Mouse (Mus musculus) bone marrow, adult 2 months (tissue): ENCODE data around the gene Sox5. TPM values are rescaled to one million over a fixed set of nuclear protein-coding genes. Genes with fewer than 3 reads are reported as not detected.

Experiments used
- H3K27ac ChIP-seq: fragments of 200-500 bp; 2 replicates; pipeline ENCODE4 v1.5.1; 2012; ENCODE audit warnings: low read depth, mild to moderate bottlenecking, control low read depth, inconsistent platforms, low read length; ENCODE audit not compliant: control insufficient read depth, poor library complexity, insufficient read depth
- H3K4me1 ChIP-seq: fragments of 200-500 bp; 2 replicates; pipeline ENCODE4 v1.6.1; 2011; ENCODE audit warnings: low read length; ENCODE audit not compliant: control insufficient read depth, insufficient read depth
- H3K4me3 ChIP-seq: fragments of 200-500 bp; replicated peaks from 2 replicates; pipeline ENCODE3; 2011; ENCODE audit warnings: mild to moderate bottlenecking, low read depth, low read length, control low read depth; ENCODE audit not compliant: control insufficient read depth
- CTCF ChIP-seq: fragments of 200-500 bp; IDR thresholded peaks from 2 replicates; pipeline ENCODE4 v1.5.1; 2011; ENCODE audit warnings: low read length, control low read depth; ENCODE audit not compliant: control insufficient read depth, insufficient read depth
- POLR2A ChIP-seq: fragments of 200-500 bp; IDR thresholded peaks from 2 replicates; pipeline ENCODE4 v1.6.1; 2011; ENCODE audit warnings: low read depth, mild to moderate bottlenecking, control low read depth, low read length, borderline replicate concordance; ENCODE audit not compliant: control insufficient read depth
- WGBS: fragments of 180-500 bp; shearing (Covaris S2); methylation state at CpG from one replicate; pipeline ENCODE4 v1.1.7; 2018; 5-methylcytosine and 5-hydroxymethylcytosine counted together
- polyA plus RNA-seq: library from polyadenylated mRNA; stranded (reverse); fragments of >200 nt; gene quantifications from 2 replicates; pipeline ENCODE4 v1.2.4, GENCODE M21; 2011; ENCODE audit warnings: low replicate concordance; ENCODE audit not compliant: missing spikeins, insufficient read depth, insufficient read length

Gene Sox5
- polyA plus RNA-seq, 1 experiment = not detected

DNA sequence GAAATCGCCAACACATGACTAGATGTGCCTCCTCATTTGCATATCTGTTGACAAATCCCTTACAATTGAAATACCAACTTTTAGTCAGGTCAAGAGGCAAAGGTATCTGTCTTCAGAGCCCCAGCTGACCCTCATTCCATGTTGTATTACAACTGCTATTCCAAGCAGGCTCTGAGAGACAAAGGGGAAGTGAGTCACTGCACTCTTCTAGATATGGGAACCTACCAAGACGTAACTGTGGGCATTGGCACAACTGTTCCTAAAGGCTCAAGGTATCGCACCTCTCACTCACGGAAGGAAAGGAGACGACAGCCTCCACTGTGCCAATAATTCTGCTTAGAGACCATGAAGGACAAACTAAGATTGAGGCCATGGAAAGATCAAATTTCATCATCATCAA is 318.5 kb downstream of the Sox5 start:
- H3K4me1 ChIP-seq = peaks cover 1% of the 10 kb centered on the region; the same call in 1 of the 2 replicates
- TF ChIP-seq CTCF (no peak), POLR2A (no peak)
- WGBS = 54% methylated on average over 5 of the region's 5 CpGs
- H3K4me3 ChIP-seq = no peak overlapping the region
- H3K27ac ChIP-seq = no peak overlapping the region

- TF ChIP-seq POLR2A (no peak), CTCF (no peak)
- 92% methylated on average over 8 of the region's 8 CpGs for WGBS
- H3K4me3 ChIP-seq = no peak overlapping the region
- H3K4me1 ChIP-seq = peaks cover 1% of the 10 kb centered on the region; the same call in 1 of the 2 replicates
- no peak overlapping the region for H3K27ac ChIP-seq
These were observed 322.3 kb downstream of the Sox5 start for GRCm38 (mm10) chr6:144459486-144459885.

DNA sequence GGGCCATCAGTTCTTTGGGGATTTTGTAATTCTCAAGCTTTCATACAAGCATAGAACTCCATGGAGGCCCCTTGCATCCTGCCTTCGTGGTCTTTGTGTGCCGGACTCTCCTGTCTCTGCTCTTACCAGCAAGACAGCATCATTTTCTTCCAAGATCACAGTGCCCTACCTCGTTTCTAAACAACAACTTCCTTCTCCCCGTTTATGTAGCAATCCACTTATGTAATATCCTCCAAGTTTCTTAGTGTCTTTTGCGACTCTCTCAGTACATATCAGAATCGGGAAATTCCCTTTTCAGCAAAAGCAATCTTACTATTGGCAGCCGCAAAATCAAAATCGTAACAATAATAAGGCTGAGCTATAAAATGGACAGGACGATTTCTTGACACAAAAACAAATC is 324.3 kb downstream of the Sox5 start:
- Histone ChIP-seq H3K4me3 (no peak overlapping the region), H3K27ac (no peak overlapping the region), H3K4me1 (peaks cover 1% of the 10 kb centered on the region; the same call in 1 of the 2 replicates)
- WGBS = 42% methylated on average over 9 of the region's 9 CpGs
- TF ChIP-seq POLR2A (no peak), CTCF (no peak)

GRCm38 (mm10) chr6:144454291-144455276 is 327.2 kb downstream of the Sox5 start:
- Histone ChIP-seq H3K4me1 (no peaks in the 10 kb centered on the region; the same call in 1 of the 2 replicates), H3K27ac (no peak overlapping the region), H3K4me3 (no peak overlapping the region)
- 51% methylated on average over 11 of the region's 11 CpGs for WGBS
- TF ChIP-seq CTCF (no peak), POLR2A (no peak)

DNA sequence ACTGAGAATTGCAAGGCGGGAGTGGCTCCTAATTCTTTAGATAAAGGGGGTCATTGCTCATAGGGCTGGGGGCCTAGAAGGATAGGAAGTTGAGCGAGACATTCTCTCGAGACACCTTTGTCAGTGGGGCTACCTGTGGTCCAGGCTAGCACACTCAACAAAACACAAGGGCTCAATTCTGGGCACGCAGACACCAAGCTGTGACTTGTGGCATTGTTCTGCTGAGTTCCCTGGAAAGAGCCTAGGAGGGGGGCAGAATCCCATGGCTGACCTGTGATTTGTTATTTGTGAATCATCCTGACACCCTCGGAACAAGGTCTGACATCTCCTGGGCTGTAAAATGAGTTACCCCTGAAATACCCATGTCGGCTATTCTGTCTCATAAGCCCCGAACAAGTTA is 328.2 kb downstream of the Sox5 start:
- Histone ChIP-seq H3K27ac (no peak overlapping the region), H3K4me3 (no peak overlapping the region), H3K4me1 (no peaks in the 10 kb centered on the region; the same call in 1 of the 2 replicates)
- TF ChIP-seq POLR2A = no peak
- TF ChIP-seq CTCF = no peak
- WGBS = 91% methylated on average over 7 of the region's 7 CpGs

GRCm38 (mm10) chr6:144453147-144453546 is 328.6 kb downstream of the Sox5 start:
- H3K4me3 ChIP-seq = no peak overlapping the region
- TF ChIP-seq CTCF (no peak), POLR2A (no peak)
- whole genome bisulfite sequencing = 76% methylated on average over 1 of the region's 1 CpGs
- H3K4me1 ChIP-seq = no peaks in the 10 kb centered on the region; the same call in 1 of the 2 replicates
- H3K27ac ChIP-seq = no peak overlapping the region

DNA sequence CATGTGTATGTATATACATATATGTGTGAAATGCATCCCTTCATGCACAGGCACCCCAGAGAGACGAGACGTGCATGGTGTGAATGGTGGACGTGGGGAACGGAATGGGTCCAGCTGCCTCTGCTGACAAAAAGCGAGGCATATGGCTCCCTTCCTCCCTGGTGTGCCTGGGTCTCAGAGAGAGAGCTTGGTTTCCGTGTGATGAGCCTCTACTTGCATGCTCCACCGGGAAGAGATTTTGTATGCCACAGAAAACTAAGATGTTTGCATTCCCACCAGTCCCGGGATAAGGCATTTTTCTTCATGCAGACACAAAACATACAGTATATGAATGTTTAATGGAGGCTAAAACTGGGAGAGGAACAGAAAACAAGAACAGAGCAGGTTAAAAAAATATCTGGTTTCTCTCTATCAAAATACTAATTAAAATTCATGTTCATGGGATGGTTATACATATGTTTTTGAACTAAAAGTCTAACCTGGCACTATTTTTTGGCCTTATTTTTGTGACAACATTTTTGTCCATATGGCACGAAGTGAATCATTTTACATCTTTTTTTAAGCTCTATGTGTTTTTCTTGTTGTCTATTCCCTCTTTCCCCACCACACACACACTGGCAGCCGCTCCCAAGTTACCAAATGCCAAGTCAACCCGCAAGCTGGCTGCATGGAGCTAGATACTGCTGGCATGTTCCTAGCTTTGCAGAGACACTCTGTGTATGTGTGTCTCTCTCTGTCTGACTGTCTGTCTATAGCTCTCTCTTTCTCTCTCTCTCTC is 329.4 kb downstream of the Sox5 start:
- Histone ChIP-seq H3K27ac (no peak overlapping the region), H3K4me3 (no peak overlapping the region), H3K4me1 (no peaks in the 10 kb centered on the region; the same call in 1 of the 2 replicates)
- WGBS = 85% methylated on average over 11 of the region's 11 CpGs
- TF ChIP-seq POLR2A = no peak
- TF ChIP-seq CTCF = no peak

DNA sequence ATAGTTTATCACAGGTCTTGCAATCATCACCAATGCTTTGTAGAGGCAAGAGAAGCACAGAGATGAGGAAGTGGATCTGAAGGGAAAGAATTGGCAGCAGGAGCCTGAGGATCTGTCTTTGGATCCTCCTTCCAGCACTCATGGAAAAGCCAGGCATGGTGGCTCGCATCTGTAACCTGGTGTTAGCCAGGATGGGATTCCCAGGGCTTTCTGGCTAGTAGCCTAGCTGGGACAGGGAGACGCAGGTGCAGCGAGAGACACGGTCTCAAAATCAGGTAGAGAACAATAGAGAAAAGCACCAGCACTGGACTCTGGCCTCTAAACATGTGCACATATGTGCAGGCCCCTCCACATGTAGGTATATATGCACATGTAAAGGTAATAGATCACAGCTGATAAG is 330.1 kb downstream of the Sox5 start:
- H3K27ac ChIP-seq = no peak overlapping the region
- H3K4me1 ChIP-seq = no peaks in the 10 kb centered on the region; the same call in 1 of the 2 replicates
- H3K4me3 ChIP-seq = no peak overlapping the region
- TF ChIP-seq CTCF = no peak
- no peak for TF ChIP-seq POLR2A
- WGBS = 86% methylated on average over 4 of the region's 4 CpGs
